Mouse (Mus musculus) retina, postnatal 1 day (tissue): ENCODE results near the gene Lrig1.
"Not testable (repeated sequence)": the region's sequence is repeated elsewhere in the genome, so short reads cannot be mapped to it uniquely, and the experiment has no call there.

Experiments
- DNase-seq: peaks from one replicate; pipeline ENCODE4 v3.0.0-alpha.2; 2012

Gene Lrig1

DNA sequence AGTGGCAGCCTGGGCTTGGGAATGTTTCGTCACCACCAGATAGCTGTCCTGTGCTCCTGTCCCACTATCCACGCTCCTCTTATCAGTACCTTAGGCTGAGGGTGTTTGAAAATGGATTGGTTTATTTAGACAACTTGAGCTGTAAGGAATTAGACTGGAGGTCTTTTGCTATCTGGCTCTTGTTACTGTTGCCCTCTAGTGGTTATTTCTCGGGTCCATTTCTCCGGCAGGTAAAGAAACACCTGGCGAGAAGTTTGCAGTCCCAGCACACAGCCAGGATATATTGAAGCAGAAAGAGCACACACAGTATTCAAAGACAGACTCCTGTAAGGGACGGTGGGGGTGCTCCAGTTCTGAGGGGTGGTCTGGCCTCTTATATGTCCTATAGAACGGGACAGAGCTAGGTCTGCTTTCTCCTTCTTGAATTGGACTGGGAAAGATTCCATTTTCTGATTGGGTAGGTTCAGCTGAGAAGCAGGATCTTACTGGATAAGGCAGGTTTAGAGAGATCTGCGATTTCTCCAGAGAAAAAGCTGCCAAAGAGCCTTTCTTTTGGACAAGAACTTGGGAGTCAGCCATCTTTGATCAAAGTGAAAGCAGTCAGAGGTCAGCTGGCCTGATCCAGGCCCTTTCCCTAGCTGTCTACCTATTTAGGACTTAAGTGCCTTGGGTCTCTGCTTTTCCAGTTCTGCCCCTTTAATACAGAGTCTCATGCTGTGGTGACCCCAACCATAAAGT lies 136.6 kb downstream of the Lrig1 start:
- DNase-seq = peak; percentile 18

DNA sequence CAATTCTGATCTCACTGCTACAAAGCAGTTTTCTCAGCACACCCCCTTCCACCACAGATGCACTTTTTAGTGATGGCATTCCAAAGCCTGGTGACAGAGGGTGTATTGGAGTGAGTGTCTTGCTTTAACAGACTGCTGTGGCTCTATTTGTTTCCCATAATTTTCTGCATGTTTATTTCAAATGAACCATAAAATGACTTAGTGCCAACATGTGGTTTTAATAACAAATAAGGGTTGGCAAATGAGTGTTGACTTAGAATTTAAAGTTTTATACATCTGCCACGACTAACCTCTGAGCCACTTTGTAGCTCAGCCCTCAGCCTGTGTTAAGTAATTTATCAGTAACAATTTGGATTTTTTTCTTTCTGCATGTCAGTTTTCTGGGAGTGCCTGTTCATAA lies 138.6 kb downstream of the Lrig1 start:
- DNase-seq = no peak

DNA sequence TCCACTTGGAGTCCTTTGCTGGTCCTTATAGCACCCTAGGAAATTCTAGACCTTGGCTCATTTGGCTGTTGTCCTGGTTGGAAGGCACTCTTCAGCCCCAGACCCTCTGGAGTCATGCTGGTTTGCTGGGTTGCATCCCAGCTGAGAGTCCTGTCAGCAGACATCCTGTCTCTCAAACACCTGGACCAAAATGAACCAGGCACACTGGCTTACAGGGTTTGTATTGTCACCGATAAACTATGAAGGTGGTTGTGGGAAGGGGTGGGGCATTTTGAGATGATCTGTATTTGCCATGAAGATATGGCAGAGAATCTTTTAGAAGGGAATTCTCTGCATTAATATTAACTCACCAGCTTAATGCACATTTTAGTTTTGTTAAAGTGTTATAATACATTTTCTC lies 139.1 kb downstream of the Lrig1 start:
- DNase-seq = no peak

DNA sequence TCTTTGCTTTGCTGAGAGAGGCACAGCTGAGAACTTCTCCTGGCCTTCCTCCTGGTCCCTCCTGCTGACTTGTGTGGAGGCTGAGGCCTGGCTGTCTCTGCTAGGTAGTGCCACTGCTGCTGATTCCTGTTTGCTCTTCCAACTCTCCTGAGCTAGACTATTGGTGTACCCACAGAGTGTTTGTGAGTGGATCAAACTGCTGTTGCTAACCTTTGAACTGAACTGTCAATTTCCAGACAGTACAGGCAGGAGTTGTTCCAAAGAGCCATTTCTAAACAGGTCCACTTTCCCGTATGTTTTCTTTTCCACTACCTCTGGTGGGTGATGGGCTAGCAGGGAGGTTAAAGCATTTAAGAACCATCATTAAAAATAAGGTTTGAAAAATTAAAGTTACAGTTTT lies 141.4 kb downstream of the Lrig1 start:
- not testable (repeated sequence) for DNase-seq
